Mouse (Mus musculus): ENCODE results near the gene Hist1h1d.

The Hist1h1d gene

GRCm38 (mm10) chr13:23552962-23553361, at the start of gene Hist1h1d:
TSS of gene Hist1h1d (plus strand) at chr13:23553262.
- DNase-seq (ENCODE audit: low spot score) = no peak

DNA sequence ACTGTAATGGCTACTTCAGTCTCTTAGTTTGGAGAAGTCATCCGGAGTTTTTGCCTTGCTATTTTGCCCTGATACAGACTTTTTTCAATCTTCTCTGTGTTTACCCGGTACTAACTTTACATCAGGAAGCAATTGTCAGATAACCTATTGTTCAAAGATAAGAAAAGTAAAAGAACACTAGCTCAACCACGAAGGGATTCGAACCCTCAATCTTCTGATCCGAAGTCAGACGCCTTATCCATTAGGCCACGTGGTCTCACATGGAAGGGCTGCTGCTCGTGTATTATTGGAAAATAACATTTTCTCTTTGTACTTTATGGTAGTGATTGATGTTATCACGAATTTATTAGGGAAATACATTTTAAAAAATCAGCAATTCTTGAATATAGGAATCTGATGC, 49.3 kb upstream of the Hist1h1d start:
- no peak for DNase-seq (ENCODE audit: low spot score)

- no peak for DNase-seq (ENCODE audit: low spot score)
These were observed 47.3 kb upstream of the Hist1h1d start for GRCm38 (mm10) chr13:23505662-23506345.

DNA sequence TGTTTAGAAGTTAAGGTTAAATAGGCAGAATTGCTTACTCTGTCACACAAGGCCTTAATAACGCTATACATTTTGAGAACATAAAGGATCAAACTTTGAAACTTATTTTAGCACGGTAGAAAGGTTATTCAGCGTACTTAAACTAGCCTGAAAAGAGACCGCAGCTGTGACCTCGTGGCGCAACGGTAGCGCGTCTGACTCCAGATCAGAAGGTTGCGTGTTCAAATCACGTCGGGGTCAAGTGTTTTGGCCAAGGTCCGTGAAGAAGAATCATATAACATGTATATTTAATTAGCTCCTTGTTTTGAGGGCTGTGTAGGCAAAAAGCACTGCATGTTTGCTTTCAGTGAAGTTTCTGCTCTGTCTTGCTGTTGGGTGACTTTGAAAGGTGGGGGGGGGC, 46.7 kb upstream of the Hist1h1d start:
- no peak for DNase-seq (ENCODE audit: low spot score)

DNA sequence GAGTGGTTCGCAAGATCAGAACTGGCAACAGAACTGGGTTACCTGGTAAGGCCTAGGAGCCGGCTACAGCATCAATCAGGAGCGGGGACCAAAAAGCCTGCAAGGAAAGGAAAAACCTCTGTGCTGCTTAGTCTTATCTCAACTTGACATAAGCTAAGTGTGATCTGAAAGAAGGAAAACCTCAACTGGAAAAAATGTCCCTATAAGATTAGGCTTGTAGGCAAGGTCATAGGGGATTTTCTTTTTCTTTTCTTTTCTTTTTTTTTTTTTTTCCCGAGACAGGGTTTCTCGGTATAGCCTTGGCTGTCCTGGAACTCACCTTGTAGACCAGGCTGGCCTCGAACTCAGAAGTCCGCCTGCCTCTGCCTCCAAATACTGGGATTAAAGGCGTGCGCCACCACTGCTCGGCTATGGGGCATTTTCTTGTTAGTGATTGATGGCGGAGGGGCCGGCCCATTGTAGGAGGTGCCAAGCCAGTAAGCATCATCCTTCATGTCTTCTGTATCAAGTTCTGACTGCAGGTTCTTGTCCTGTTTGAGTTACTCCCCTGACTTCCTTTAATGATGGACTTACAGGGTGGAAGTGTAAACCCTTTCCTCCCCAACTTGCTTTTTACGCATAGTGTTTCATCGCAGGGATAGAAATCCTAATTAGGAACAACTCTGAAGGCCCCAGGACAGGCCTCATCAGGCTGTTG, 46.1 kb upstream of the Hist1h1d start:
- no peak for DNase-seq (ENCODE audit: low spot score)

GRCm38 (mm10) chr13:23510127-23510526, 42.9 kb upstream of the Hist1h1d start:
- DNase-seq (ENCODE audit: low spot score) = no peak

DNA sequence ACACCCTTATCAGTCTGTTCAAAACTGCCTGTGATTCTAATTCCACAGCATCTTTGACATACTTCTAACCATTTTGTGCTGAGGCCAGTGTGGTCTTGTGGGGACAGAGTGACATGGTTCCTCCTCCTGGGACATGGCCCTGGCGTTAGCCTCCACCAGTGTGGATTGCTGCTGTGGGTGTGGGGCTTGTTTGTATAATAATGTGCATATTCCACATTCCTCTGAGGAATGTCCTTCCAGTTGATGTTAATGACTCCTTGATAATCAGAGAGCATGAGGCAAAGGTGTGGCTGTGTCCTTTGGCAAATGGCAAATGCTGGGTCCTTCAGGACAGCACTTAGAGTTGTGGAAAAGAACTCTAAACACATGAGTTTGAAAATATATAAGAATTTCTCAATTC, 39.5 kb upstream of the Hist1h1d start:
- no peak for DNase-seq (ENCODE audit: low spot score)

GRCm38 (mm10) chr13:23515281-23515680, 37.8 kb upstream of the Hist1h1d start:
- no peak for DNase-seq (ENCODE audit: low spot score)

DNA sequence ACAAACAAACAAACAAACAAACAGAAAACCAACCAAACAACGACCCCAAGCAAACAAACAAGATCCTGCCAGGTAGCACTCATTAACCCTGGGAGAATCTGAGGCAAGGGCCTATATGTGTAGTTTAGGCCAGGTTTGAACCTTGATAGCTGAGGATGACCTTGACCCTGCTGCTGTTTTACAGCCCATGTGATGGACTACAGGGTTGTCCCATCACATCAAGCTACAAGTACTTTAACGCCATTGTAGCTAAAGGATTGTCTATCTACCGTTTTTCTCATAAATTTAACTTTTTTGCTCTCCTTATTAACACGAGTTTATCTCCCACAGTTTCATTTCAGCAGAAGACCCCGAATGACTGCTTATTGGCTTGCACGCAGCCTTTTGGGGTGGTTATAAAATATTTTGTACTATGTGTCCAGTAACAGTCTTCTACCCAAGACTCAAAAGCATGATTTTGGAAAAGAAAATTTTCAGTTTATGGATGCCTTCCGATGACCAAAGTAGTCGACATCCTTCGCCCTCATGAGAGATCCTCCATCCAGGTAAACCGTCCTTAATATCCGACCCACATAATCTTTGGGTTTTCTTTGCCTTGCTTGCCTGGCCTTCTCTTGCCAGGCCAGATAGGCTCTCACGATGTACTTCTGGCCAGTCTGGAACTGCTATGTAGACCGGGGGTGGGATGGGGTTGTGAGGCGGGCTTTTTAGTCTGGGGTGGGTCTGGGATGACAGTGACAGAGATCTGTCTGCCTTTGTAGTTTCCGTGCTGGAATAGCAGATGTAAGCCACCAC, 37.0 kb upstream of the Hist1h1d start:
- no peak for DNase-seq (ENCODE audit: low spot score)

- DNase-seq (ENCODE audit: low spot score) = peak; percentile 61
These were observed 36.0 kb upstream of the Hist1h1d start for GRCm38 (mm10) chr13:23516822-23517602.

- DNase-seq (ENCODE audit: low spot score) = peak; percentile 85
These were observed 35.3 kb upstream of the Hist1h1d start for GRCm38 (mm10) chr13:23517603-23518294.

DNA sequence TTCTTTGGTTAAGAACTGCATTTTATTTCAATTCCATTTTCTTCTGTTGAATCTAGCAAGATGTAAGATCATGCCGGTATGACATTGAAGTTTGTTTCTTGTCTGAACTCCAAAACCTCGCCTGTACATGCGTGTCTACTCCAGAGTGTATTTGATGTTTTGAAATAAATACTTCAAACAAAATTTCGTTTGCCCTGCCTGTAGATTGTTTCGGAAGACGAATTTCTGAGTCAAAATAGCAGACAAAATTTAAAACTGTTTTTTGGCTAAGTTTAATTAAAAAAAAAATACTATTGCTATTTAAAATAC, 34.8 kb upstream of the Hist1h1d start:
- no peak for DNase-seq (ENCODE audit: low spot score)

GRCm38 (mm10) chr13:23518885-23519284, 34.2 kb upstream of the Hist1h1d start:
- peak; percentile 76 for DNase-seq (ENCODE audit: low spot score)

DNA sequence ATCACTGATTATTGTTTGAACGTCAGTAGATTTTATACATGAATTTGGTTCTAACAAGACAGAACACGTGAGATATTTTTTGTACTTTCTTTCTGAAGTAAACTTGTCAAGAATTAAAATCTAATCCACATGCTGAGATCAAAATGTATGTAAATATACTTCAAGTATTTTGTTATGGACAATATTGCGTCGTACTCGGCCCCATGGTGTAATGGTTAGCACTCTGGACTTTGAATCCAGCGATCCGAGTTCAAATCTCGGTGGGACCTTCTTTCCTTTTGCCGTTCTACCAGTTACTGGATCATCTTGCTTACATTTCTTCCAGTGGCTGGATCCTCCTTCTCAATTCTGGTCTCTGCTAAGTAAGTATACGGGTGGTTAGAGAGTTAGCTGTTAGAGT, 33.6 kb upstream of the Hist1h1d start:
- peak; percentile 77 for DNase-seq (ENCODE audit: low spot score)

GRCm38 (mm10) chr13:23521703-23522102, 31.4 kb upstream of the Hist1h1d start:
- DNase-seq (ENCODE audit: low spot score) = no peak

DNA sequence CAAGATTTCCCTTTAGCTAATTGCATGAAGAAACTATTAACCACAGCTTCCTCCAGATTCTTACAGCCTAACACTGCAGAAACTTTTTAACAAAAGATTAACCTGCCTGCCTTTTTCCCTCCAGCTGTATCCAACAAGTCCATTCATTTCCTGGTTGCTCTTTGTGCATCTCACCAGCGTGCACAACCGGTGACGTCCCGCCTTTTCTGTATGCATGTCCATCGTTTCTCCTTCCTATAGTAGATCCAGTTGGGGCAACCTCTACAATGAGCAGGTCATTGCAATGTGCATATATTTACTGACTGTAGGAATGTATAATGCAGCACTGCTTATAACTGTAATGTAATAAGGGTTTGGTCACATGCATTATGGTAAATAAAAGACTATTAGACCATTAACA, 29.1 kb upstream of the Hist1h1d start:
- DNase-seq (ENCODE audit: low spot score) = no peak

DNA sequence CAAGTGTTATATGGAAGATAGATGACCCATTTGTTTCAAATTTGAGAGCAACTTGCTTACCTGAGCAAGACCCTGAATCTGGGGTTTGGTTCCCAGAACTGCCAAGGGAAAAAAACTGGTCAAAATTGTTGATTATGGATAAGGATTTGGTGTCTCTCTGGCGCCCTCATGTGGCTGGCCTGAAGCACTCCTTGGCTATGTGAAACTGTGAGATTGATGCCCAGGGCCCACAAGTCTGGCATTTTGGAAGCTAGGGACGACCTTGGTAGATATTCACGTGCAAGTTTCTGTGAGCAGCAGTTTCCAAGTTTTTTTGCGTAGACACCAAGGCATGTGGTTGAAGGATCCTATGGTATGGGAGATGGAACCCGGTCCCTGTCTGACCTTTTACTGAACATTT, 28.4 kb upstream of the Hist1h1d start:
- DNase-seq (ENCODE audit: low spot score) = no peak

GRCm38 (mm10) chr13:23525901-23526300, 27.2 kb upstream of the Hist1h1d start:
- DNase-seq (ENCODE audit: low spot score) = no peak

GRCm38 (mm10) chr13:23526312-23526711, 26.8 kb upstream of the Hist1h1d start:
- DNase-seq (ENCODE audit: low spot score) = peak; percentile 94

- no peak for DNase-seq (ENCODE audit: low spot score)
These were observed 24.1 kb upstream of the Hist1h1d start for GRCm38 (mm10) chr13:23529005-23529404.

- DNase-seq (ENCODE audit: low spot score) = no peak
These were observed 23.4 kb upstream of the Hist1h1d start for GRCm38 (mm10) chr13:23529480-23530165.
